Mouse (Mus musculus): ENCODE measurements around the gene Myb. TPM values are rescaled to one million over a fixed set of nuclear protein-coding genes. Genes with fewer than 3 reads are reported as not detected.

Gene Myb
- 82.4 and 178 TPM in 2 replicates for polyA plus RNA-seq (2012; ENCODE audit: insufficient read depth, insufficient read length, low replicate concordance, missing spikeins)

GRCm38 (mm10) chr10:21160537-21161358, at the start of gene Myb:
Myb (minus strand) TSS chr10:21160984.
- TF ChIP-seq POLR2A (IDR thresholded peaks at IDR 0.05; ENCODE audit: insufficient read depth, low read depth, low read length) (no peak), CTCF (IDR thresholded peaks at IDR 0.05; ENCODE audit: insufficient read depth, low read depth, low read length) (no peak)
- WGBS = under 1% methylated on average over 86 of the region's 86 CpGs
- no peak within 1 kb of the TSS for H3K27ac ChIP-seq (ENCODE audit: insufficient read depth, low read depth, low read length)

GRCm38 (mm10) chr10:21207378-21207777, 46.6 kb upstream of the Myb start:
- TF ChIP-seq CTCF (IDR thresholded peaks at IDR 0.05; ENCODE audit: insufficient read depth, low read depth, low read length) (no peak), POLR2A (IDR thresholded peaks at IDR 0.05; ENCODE audit: insufficient read depth, low read depth, low read length) (no peak)
- no peak overlapping the region for H3K27ac ChIP-seq (ENCODE audit: insufficient read depth, low read depth, low read length)
- WGBS = 83% methylated on average over 1 of the region's 1 CpGs
- no peaks in the 10 kb centered on the region for H3K4me1 ChIP-seq (ENCODE audit: control insufficient read depth, insufficient read depth, low read length)
- H3K4me3 ChIP-seq (ENCODE audit: insufficient read depth, low read depth, low read length) = no peak overlapping the region

More at GRCm38 (mm10) chr10:21160537-21161358, at the start of gene Myb:
- Histone ChIP-seq H3K4me3 (ENCODE audit: insufficient read depth, low read depth, low read length) (peak within 1 kb of the TSS; percentile 50), H3K4me1 (ENCODE audit: control insufficient read depth, insufficient read depth, low read length) (peaks cover 18% of the 10 kb centered on the region)

GRCm38 (mm10) chr10:21206232-21206631, 45.4 kb upstream of the Myb start:
- H3K27ac ChIP-seq (ENCODE audit: insufficient read depth, low read depth, low read length) = no peak overlapping the region
- TF ChIP-seq POLR2A (IDR thresholded peaks at IDR 0.05; ENCODE audit: insufficient read depth, low read depth, low read length) (no peak), CTCF (IDR thresholded peaks at IDR 0.05; ENCODE audit: insufficient read depth, low read depth, low read length) (no peak)
- 80% methylated on average over 2 of the region's 2 CpGs for WGBS
- no peak overlapping the region for H3K4me3 ChIP-seq (ENCODE audit: insufficient read depth, low read depth, low read length)
- no peaks in the 10 kb centered on the region for H3K4me1 ChIP-seq (ENCODE audit: control insufficient read depth, insufficient read depth, low read length)

GRCm38 (mm10) chr10:21204496-21205085, 43.8 kb upstream of the Myb start:
- no peak overlapping the region for H3K27ac ChIP-seq (ENCODE audit: insufficient read depth, low read depth, low read length)
- TF ChIP-seq CTCF (IDR thresholded peaks at IDR 0.05; ENCODE audit: insufficient read depth, low read depth, low read length) (no peak), POLR2A (IDR thresholded peaks at IDR 0.05; ENCODE audit: insufficient read depth, low read depth, low read length) (no peak)
- WGBS = 91% methylated on average over 10 of the region's 10 CpGs
- no peaks in the 10 kb centered on the region for H3K4me1 ChIP-seq (ENCODE audit: control insufficient read depth, insufficient read depth, low read length)
- no peak overlapping the region for H3K4me3 ChIP-seq (ENCODE audit: insufficient read depth, low read depth, low read length)

- no peak for TF ChIP-seq CTCF (IDR thresholded peaks at IDR 0.05; ENCODE audit: insufficient read depth, low read depth, low read length)
- no peak for TF ChIP-seq POLR2A (IDR thresholded peaks at IDR 0.05; ENCODE audit: insufficient read depth, low read depth, low read length)
- H3K4me1 ChIP-seq (ENCODE audit: control insufficient read depth, insufficient read depth, low read length) = no peaks in the 10 kb centered on the region
- WGBS = 90% methylated on average over 5 of the region's 5 CpGs
- no peak overlapping the region for H3K4me3 ChIP-seq (ENCODE audit: insufficient read depth, low read depth, low read length)
- H3K27ac ChIP-seq (ENCODE audit: insufficient read depth, low read depth, low read length) = no peak overlapping the region
Observed at GRCm38 (mm10) chr10:21203886-21204285, 43.1 kb upstream of the Myb start.

- Histone ChIP-seq H3K4me1 (ENCODE audit: control insufficient read depth, insufficient read depth, low read length) (no peaks in the 10 kb centered on the region), H3K4me3 (ENCODE audit: insufficient read depth, low read depth, low read length) (no peak overlapping the region), H3K27ac (ENCODE audit: insufficient read depth, low read depth, low read length) (no peak overlapping the region)
- 91% methylated on average over 3 of the region's 3 CpGs for WGBS
- TF ChIP-seq CTCF (IDR thresholded peaks at IDR 0.05; ENCODE audit: insufficient read depth, low read depth, low read length) = no peak
- TF ChIP-seq POLR2A (IDR thresholded peaks at IDR 0.05; ENCODE audit: insufficient read depth, low read depth, low read length) = no peak
Observed at GRCm38 (mm10) chr10:21203461-21203860, 42.7 kb upstream of the Myb start.

- 83% methylated on average over 7 of the region's 7 CpGs for WGBS
Observed at GRCm38 (mm10) chr10:21200761-21201160, 40.0 kb upstream of the Myb start.

GRCm38 (mm10) chr10:21200322-21200721, 39.5 kb upstream of the Myb start:
- Histone ChIP-seq H3K4me1 (ENCODE audit: control insufficient read depth, insufficient read depth, low read length) (no peaks in the 10 kb centered on the region), H3K27ac (ENCODE audit: insufficient read depth, low read depth, low read length) (no peak overlapping the region), H3K4me3 (ENCODE audit: insufficient read depth, low read depth, low read length) (no peak overlapping the region)
- TF ChIP-seq CTCF (IDR thresholded peaks at IDR 0.05; ENCODE audit: insufficient read depth, low read depth, low read length) (no peak), POLR2A (IDR thresholded peaks at IDR 0.05; ENCODE audit: insufficient read depth, low read depth, low read length) (no peak)

More at GRCm38 (mm10) chr10:21200761-21201160, 40.0 kb upstream of the Myb start:
- H3K4me3 ChIP-seq (ENCODE audit: insufficient read depth, low read depth, low read length) = no peak overlapping the region
- H3K4me1 ChIP-seq (ENCODE audit: control insufficient read depth, insufficient read depth, low read length) = no peaks in the 10 kb centered on the region
- no peak overlapping the region for H3K27ac ChIP-seq (ENCODE audit: insufficient read depth, low read depth, low read length)
- TF ChIP-seq POLR2A (IDR thresholded peaks at IDR 0.05; ENCODE audit: insufficient read depth, low read depth, low read length) (no peak), CTCF (IDR thresholded peaks at IDR 0.05; ENCODE audit: insufficient read depth, low read depth, low read length) (no peak)

GRCm38 (mm10) chr10:21196646-21197116, 35.9 kb upstream of the Myb start:
- Histone ChIP-seq H3K4me1 (ENCODE audit: control insufficient read depth, insufficient read depth, low read length) (no peaks in the 10 kb centered on the region), H3K27ac (ENCODE audit: insufficient read depth, low read depth, low read length) (no peak overlapping the region), H3K4me3 (ENCODE audit: insufficient read depth, low read depth, low read length) (no peak overlapping the region)
- WGBS = 94% methylated on average over 8 of the region's 8 CpGs
- TF ChIP-seq CTCF (IDR thresholded peaks at IDR 0.05; ENCODE audit: insufficient read depth, low read depth, low read length) = no peak

All from olfactory bulb, adult 2 months (tissue).